Mouse (Mus musculus): Measurements from ENCODE around the gene Trmt10c.
"Not testable (repeated sequence)": the region's sequence is repeated elsewhere in the genome, so short reads cannot be mapped to it uniquely, and the experiment has no call there.

Trmt10c gene

DNA sequence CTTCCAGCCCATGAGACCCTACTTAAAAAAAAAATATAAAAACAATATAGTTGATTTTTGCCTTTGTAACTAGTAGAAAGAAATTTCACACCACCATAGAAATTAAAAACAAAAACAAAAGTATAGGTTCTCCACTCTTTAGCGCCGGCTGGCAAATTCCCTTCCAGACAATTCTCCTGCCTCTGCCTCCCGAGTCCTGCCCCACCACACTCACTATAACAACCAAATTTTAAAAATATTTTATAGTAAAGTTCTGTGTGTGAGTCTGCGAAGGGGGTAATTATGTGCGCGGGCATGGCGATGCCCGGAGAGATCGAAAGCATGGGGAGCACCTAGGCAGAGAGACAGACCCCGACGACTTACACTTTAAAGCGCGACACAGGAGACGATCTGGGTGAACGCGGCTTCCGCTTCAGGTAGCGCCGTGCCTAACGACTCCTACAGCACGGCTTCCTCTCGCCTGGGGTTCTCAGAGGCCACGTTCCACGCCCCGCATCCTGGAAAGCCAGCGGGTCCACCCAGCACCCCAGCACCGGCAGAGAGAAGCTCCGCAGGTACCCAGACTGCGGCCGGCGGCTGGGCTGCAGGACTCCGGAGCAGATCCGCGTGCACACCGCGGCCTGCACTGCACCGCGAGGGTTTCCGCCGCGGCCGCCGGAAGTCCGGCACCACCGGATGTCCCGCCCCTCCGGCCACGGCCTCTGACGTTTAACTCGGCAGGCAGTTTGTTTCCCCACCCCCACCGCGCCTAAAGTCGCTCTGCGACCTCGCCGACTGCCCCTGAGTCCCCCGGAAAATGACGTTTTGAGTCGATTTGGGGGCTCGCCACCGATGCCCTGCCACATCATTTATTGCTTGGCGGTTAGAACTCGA lies at the start of gene Trmt10c:
Gene Trmt10c (minus strand): TSS at position 682 of the 873 bp plus-strand sequence.
- DNase-seq (ENCODE audit: low spot score in 2 of 2): peak; percentile 84 to 88

DNA sequence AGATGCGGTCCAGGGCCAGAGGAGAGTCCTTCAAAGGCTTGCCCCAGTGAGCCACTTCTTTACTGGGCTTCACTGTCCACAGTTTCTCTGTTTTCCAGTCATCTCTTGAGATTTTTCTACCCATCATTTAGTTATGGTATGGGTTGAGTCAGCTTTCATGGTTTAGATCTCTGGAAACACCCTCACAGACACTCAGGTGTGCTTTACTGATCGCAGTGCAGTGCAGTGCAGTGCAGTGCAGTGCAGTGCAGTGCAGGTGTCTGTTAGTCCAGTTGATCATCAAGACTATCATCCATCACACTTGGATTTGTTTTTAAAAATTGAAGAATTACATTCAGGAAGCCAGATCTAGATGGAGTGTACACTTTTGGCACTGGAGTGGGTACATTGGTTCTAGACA lies 48.7 kb upstream of the Trmt10c start:
- DNase-seq (ENCODE audit: low spot score in 2 of 2): no peak

DNA sequence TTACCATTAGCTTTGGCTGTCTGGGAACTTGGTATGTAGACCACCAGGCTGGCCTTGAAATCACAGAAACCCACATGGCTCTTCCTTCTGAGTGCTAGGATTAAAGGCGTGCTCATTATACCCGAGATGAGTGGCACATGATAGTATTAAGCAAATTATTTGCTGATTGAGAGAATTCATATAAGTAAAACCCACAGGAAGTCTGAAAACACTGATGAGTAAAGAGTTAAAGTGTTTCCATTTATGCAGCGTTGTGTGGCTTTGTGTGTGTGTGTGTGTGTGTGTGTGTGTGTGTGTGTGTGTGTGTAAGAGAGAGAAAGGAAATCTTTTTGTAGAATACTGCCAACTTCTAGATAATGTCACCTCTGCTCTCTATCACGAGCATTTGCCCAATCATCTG lies 44.1 kb upstream of the Trmt10c start:
- no peak for DNase-seq (ENCODE audit: low spot score in 2 of 2)

DNA sequence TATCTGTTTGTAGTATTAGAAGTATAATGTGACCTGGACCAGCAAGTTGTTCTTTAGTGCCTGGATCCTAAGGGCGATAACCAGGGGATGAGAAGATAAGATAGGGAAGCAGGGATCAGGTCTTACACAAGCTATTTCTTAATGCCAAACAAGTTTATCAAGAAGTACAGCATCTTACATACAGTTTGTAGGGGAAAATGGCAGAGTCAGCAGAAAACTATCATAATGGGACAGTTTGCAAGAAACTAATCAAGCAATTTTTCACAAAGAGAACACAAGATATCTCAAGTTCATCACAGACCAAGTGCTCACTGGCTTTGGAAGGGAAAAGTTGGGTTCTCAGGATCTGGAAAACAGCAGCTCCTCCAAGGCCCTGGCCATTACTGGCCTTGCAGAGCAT lies 41.8 kb upstream of the Trmt10c start:
- DNase-seq (ENCODE audit: low spot score in 2 of 2): no peak

- DNase-seq (ENCODE audit: low spot score in 2 of 2): no peak
These were observed 38.7 kb upstream of the Trmt10c start for GRCm38 (mm10) chr16:56076121-56076869.

DNA sequence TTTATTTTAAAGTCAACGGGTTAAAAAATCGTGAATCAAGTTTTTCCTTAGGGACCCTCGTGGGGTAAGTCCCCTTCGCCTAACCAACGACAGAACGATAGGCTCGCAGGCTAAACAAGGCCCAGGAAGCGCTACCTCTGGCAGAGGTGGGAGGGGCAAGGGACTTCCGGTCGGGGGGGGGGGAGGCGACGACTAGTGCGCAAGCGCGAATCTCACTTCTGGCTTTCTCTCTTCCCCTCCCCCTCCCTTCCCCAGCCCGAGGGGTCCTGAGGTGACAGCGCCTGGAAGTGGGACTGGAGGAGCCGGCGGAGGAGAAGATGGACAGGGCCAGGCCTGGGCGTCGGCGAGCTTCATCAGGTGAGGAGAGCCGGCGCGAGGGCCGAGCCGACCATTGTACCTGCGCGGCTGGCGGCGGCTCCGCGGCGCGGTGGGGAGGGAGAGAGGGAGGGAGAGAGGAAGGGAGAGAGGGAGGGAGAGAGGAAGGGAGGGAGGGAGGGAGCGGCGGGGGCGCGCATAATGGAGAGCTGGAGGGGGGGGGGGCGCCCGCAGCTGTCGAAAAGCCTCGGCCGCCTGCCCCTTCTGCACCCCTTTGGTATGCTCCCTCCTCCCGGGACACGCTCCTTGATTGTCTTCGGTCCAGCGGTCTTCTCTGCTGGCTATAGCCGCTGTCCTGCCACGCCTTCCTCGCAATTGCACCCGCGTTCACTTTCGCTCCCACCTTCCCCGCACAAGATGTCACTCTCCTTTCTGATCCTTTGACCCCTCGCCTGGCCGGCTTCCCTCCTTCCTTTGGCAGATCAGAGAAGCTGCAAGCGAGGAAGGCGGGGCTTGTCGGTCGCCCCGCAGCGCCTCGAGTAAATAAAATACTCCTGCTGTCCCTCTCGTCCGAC lies 37.8 kb upstream of the Trmt10c start:
- DNase-seq (ENCODE audit: low spot score in 2 of 2): peak; percentile 68 to 87

- DNase-seq (ENCODE audit: low spot score in 2 of 2): no peak
These were observed 36.9 kb upstream of the Trmt10c start for GRCm38 (mm10) chr16:56074565-56074964.

DNA sequence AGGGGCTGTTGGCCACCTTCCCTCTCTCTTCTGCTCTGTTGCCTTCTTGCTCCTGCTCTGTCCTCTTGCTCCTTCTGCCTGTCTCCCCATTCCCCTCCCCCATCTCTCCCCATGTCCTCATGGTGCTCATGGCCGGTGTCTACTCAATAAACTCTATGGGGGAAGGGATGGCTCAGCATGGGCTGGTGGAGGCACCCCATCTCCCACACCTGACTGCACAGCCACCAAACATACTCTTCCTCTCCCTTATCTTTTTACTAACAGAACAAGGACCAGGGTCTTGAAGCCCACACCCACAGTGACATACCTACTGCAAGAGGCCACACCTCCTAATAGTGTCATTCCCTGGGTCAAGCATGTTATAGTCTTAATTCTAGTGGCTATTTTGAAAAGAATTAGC lies 36.5 kb upstream of the Trmt10c start:
- DNase-seq (ENCODE audit: low spot score in 2 of 2): no peak

DNA sequence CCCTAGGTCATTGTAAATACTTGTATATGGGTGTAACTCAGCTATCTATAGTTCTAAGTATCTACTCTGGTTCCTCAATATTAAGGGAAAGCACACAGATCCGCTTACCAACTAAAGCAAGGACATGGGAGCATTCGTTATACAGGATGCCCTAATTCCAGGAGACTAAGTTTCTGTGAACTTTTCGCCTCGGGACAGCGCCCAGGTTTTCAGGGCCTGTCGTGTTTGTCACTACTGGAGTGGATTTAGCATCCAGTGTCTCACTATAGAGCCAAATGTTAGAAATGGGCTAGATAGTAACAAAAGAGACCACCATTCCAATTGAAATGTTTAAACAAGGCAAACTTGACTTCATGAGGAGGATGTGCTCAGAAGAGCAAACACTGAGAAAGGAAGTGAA lies 35.5 kb upstream of the Trmt10c start:
- not testable (repeated sequence) for DNase-seq (ENCODE audit: low spot score in 2 of 2)

DNA sequence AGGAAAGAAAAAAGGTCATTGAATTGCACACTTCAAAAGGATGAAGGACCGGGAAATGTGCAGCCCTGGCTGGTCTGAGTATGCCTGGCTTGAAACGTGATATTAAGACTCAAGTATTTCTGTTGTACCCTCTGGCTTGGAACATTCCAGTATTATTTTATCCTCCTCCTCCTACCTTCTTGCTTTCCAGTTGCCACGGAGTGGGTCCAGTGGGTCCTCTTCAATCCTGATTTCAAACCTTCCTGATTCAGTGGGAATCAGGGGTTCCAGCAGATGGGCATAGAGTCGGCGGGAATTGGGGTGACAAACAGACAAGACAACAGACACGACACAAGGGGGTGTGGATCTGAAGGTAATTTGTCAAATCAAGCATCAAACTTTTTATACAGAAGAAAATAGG lies 34.9 kb upstream of the Trmt10c start:
- no peak for DNase-seq (ENCODE audit: low spot score in 2 of 2)

DNA sequence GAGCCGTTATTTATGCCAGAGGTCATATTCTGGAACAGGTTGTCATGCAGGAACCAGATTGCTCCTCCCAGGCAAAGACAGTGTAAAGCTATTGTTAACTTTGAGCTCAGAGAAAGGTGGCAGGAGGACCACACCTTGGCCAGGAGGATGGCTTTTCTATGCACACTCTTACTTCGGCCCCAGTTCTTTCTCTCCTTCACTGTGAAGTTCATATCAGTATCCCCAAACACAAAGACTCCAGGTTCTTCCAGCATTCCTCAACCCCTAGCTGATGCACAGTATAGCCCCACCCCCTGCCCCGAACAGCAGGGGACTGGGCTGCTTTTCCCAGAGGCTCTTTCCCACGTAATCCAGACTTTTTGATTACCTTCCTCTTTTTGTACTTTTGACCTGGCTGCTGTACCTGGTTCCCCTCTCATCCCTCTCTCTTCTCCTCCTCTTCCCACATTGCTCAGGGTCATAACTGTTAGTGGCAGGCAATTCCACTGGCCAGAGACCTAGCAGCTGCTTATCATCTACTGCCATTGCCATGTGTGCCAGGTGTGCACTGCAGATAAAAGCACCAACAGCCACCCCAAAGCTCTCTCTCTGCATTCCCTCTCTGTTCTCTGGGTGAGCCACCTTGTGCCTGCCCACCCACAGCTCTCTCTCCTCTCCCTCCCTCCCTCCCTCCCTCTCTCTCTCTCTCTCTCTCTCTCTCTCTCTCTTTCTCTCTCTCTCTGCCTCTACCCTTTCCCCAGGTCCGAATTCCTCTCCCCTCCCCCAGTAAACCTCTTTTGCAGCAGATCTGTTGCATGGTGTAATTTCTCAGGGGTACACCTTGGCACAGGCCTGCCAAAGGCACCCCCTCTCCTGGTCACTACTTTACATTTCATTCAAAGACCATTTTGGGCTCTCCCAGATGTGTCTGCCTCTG lies 34.0 kb upstream of the Trmt10c start:
- DNase-seq (ENCODE audit: low spot score in 2 of 2): no peak

DNA sequence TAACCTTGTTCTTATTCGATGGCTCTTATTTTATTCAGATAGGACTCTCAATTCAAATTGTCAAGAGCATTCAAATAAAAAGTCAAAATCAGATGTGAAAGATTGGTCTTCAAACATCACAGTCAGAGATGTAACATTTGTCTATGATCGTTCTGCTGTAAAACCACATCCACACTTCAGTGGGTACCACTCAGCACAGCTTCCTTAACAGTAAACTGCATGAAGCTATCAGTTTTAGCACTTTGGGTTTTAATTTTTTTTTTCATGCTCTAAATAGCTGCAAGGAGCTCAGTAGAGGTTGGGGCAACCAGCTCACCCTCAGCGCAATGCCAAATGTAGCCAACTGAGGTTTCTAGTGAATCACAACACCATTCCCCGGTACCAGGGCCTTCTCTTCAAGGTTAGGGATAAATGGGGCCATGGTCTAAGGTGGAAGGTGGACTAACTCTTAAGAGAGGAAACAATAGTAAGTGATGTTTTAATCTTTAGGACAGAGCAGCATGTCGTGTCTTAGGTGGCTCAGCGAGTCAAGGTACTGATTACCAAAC lies 31.0 kb upstream of the Trmt10c start:
- DNase-seq (ENCODE audit: low spot score in 2 of 2): no peak

GRCm38 (mm10) chr16:56066113-56066512 lies 28.5 kb upstream of the Trmt10c start:
- DNase-seq (ENCODE audit: low spot score in 2 of 2): no peak

GRCm38 (mm10) chr16:56064334-56064990 lies 26.8 kb upstream of the Trmt10c start:
- DNase-seq (ENCODE audit: low spot score in 2 of 2): peak; percentile 11 to 13

- DNase-seq (ENCODE audit: low spot score in 2 of 2): no peak
These were observed 25.4 kb upstream of the Trmt10c start for GRCm38 (mm10) chr16:56062981-56063380.

DNA sequence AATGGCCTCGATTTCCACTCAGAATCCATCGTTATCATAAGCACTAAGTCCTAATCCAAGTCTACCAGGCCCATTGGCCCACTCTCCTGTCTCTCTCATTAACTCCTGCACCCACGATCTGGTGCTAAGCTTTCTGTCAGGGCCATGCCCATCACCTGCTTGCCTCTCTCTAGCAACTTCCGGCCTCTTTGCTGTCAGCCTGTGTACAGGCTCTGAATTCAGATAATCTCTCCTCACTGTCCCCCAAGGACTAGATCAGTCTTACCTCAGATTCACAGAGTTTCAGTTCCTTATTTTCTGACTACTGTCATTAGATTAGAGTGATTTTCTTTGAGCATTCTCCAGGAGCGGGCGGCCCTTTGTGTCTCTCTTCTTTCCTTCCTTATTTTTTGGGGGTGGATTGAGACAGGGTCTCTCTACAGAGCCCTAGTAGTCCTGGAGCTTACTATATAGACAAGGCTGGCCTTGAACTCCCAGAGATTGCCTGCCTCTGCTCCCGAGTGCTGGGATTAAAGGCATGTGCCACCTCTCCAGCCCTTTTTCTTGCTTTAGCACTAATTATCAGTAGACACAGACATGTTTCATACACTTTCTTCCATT lies 24.5 kb upstream of the Trmt10c start:
- no peak for DNase-seq (ENCODE audit: low spot score in 2 of 2)

GRCm38 (mm10) chr16:56058151-56058550 lies 20.5 kb upstream of the Trmt10c start:
- DNase-seq (ENCODE audit: low spot score in 2 of 2): no peak

GRCm38 (mm10) chr16:56056944-56057590 lies 19.4 kb upstream of the Trmt10c start:
- DNase-seq (ENCODE audit: low spot score in 2 of 2): no peak

- no peak for DNase-seq (ENCODE audit: low spot score in 2 of 2)
These were observed 18.3 kb upstream of the Trmt10c start for GRCm38 (mm10) chr16:56055911-56056310.

All from urinary bladder, adult 18-20 months (tissue).